Mouse (Mus musculus) liver, adult 2 months (tissue): ENCODE results near the gene 1110051M20Rik.

Source experiments
- CTCF ChIP-seq: fragments of 200-500 bp; IDR thresholded peaks from 2 replicates; pipeline ENCODE4 v1.5.1; 2011; ENCODE audit warnings: low read depth, low read length, control low read depth
- POLR2A ChIP-seq: fragments of 200-500 bp; IDR thresholded peaks from 2 replicates; pipeline ENCODE4 v1.6.1; 2011; ENCODE audit warnings: low read length, control low read depth; ENCODE audit not compliant: insufficient read depth; ENCODE audit errors: extremely low read depth

DNA sequence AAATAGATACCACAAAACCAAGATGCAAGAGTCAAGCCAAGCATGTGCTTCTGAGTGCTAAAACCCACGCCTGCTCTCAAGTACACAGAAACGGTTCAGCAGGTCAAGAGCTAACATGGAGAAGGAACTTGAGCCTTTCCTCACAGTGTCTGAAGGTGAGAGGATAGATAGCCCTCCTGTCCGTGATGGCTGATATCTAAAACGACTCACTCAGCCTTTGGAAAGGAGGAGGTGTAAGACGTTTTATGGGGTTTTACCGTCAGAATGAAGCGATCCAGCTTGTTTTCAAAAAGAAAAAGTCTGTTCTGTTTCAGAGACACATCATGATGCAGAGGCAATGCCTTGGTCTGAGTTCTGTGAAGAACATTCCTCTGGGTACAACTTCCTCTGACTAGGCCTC is 130.3 kb downstream of the 1110051M20Rik start:
- TF ChIP-seq POLR2A (no peak), CTCF (no peak)
